Mouse (Mus musculus): Measurements from ENCODE around the gene Ap5b1.

GRCm38 (mm10) chr19:5559229-5559628 is 8.6 kb upstream of the Ap5b1 start:
- no peak for TF ChIP-seq CTCF (IDR thresholded peaks at IDR 0.05; ENCODE audit: low read depth)
- no peak for TF ChIP-seq EP300 (IDR thresholded peaks at IDR 0.05; ENCODE audit: low read depth)
